Mouse (Mus musculus) small intestine, adult 2 months (tissue): Measurements from ENCODE around the gene Hist1h2bg.
"Not testable (repeated sequence)": the region's sequence is repeated elsewhere in the genome, so short reads cannot be mapped to it uniquely, and the experiment has no call there.

Source experiments
- CTCF ChIP-seq: fragments of 200-500 bp; IDR thresholded peaks from 2 replicates; pipeline ENCODE4 v1.5.1; 2012; ENCODE audit warnings: low read depth, mild to moderate bottlenecking, control low read depth, inconsistent platforms, low read length, moderate library complexity, mixed read lengths; ENCODE audit not compliant: insufficient replicate concordance, insufficient read length; ENCODE audit errors: extremely low read depth
- POLR2A ChIP-seq: fragments of 200-500 bp; IDR thresholded peaks from 2 replicates; pipeline ENCODE4 v1.6.1; 2012; ENCODE audit warnings: low read depth, mild to moderate bottlenecking, control low read depth, inconsistent platforms, low read length, moderate library complexity

DNA sequence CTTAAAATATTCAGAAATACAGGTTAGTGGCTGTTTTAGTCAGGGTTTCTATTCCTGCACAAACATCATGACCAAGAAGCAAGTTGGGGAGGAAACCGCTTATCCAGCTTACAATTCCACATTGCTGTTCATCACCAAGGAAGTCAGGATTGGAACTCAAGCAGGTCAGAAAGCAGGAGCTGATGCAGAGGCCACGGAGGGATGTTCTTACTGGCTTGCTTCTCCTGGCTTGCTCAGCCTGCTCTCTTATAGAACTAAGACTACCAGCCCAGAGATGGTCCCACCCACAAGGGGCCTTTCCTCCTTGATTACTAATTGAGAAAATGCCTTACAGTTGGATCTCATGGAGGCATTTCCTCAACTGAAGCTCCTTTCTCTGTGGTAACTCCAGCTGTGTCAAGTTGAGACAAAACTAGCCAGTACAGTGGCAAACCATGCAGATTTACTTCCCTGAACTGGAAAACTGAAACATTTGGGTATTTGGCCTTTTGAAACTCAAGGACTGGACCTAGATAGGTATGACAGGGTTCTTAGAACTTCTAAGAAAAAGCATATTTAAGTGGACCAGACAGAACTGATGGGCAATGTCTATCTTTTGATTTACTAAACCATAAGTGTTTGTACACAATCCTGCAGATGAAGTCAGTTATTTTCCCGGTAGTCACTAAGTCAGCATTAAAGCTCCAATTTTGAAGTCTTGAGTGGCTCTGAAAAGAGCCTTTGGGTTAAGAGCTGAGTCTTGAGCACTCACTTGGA, 28.8 kb upstream of the Hist1h2bg start:
- not testable (repeated sequence) for TF ChIP-seq POLR2A, CTCF
